Mouse (Mus musculus) midbrain, embryonic 15.5 days (tissue): ENCODE measurements around the gene Slc7a4. TPM values are rescaled to one million over a fixed set of nuclear protein-coding genes. Genes with fewer than 3 reads are reported as not detected.
"Not testable (repeated sequence)": the region's sequence is repeated elsewhere in the genome, so short reads cannot be mapped to it uniquely, and the experiment has no call there.

Experiments
- ATAC-seq: fragments of 200-750 bp; cut with Nextera tagmentation; replicated peaks from 2 replicates; pipeline ENCODE4 v1.8.0; 2017; ENCODE audit warnings: moderate TSS enrichment
- H3K27ac ChIP-seq: fragments of 300-500 bp; sonication (generic); 2 replicates; pipeline ENCODE4 v1.5.1; 2015; ENCODE audit warnings: mild to moderate bottlenecking, inconsistent platforms
- H3K27me3 ChIP-seq: fragments of 300-500 bp; sonication (generic); replicated peaks from 2 replicates; pipeline ENCODE4 v1.6.1; 2015; ENCODE audit warnings: inconsistent platforms
- H3K36me3 ChIP-seq: fragments of 300-500 bp; sonication (generic); replicated peaks from 2 replicates; pipeline ENCODE4 v1.6.1; 2015; ENCODE audit warnings: inconsistent platforms
- H3K4me1 ChIP-seq: fragments of 300-500 bp; sonication (generic); 2 replicates; pipeline ENCODE4 v1.6.1; 2015; ENCODE audit warnings: inconsistent platforms
- H3K4me2 ChIP-seq: fragments of 300-500 bp; sonication (generic); 2 replicates; pipeline ENCODE4 v1.6.1; 2015; ENCODE audit warnings: inconsistent platforms, mild to moderate bottlenecking, moderate library complexity
- H3K4me3 ChIP-seq: fragments of 300-500 bp; sonication (generic); 2 replicates; pipeline ENCODE4 v1.5.1; 2015; ENCODE audit warnings: mild to moderate bottlenecking, inconsistent platforms
- H3K9ac ChIP-seq: fragments of 300-500 bp; sonication (generic); 2 replicates; pipeline ENCODE4 v1.6.1; 2015; ENCODE audit warnings: mild to moderate bottlenecking, inconsistent platforms
- H3K9me3 ChIP-seq: fragments of 300-500 bp; sonication (generic); 2 replicates; pipeline ENCODE4 v1.6.1; 2016; ENCODE audit warnings: inconsistent platforms
- WGBS: fragments of 180-500 bp; shearing (Covaris S2); methylation state at CpG from one replicate; pipeline ENCODE4 v1.1.7; 2015; ENCODE audit warnings: mixed read lengths; 5-methylcytosine and 5-hydroxymethylcytosine counted together
- polyA plus RNA-seq: library from polyadenylated mRNA; unstranded; fragments of >200 nt; fragmentation: Nextera tagmentation; extraction: Ambion mirVana; gene quantifications from 2 replicates; pipeline ENCODE4 v1.2.1, GENCODE M21; 2015

The Slc7a4 gene
- polyA plus RNA-seq, 1 experiment from 2014 or later: 42.7 TPM

- Histone ChIP-seq H3K36me3 (no peaks in the 10 kb centered on the region), H3K4me2 (peak overlapping the region; percentile 12; the same call in 1 of the 2 replicates), H3K27me3 (peaks cover 16% of the 10 kb centered on the region), H3K9ac (no peak overlapping the region), H3K27ac (no peak overlapping the region), H3K9me3 (no peaks in the 10 kb centered on the region), H3K4me1 (peaks cover 34% of the 10 kb centered on the region), H3K4me3 (no peak overlapping the region)
- ATAC-seq: no peak
- WGBS: 68% methylated on average over 9 of the region's 9 CpGs
Measured at GRCm38 (mm10) chr16:17559396-17560027, 23.5 kb downstream of the Slc7a4 start.

DNA sequence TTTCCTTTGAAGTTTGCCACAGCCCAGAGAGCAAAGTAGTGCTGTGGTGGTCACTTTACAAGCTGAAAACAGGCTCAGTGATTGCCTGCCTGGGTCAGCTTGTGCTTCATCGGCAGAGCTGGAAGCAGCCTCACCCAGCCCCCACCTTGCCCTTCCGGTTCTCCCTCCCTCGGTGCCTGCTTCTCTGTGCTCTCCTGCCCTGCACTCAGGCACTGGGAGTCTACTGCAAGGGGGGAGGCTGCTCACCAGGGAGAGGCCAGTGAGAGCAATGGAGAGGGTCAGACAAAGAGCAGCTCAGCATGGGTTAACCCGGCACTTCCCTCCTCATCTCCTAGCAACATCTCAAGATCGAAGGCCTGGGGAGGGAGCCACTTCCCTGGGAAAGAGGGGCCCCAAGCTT lies 24.2 kb downstream of the Slc7a4 start:
- peak overlapping the region; percentile 12; the same call in 1 of the 2 replicates for H3K4me2 ChIP-seq

DNA sequence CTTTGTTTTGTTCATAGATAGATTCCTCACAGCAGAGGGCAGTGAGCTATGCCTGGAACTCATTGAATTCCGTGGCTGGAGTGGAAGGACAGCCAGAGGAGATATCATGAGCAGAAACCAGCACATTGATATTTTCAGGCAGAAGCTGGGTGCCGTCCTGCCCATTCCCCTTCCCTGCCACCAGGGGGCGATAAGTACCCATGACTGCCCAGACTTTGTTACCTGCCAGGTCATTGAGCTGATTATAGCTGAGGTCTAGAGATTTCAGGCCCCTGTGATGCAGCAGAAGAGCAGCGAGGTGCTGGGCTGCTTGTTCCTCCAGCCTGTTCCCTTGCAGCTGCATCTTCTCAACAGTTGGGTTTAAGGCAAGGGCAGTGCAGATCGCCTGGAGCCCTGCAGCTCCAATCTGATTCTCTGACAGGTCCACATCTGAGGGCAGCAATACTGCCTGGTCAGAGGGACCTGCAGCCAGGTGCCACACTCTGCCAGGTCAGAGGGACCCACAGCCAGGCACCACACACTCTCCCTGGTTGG lies 25.0 kb downstream of the Slc7a4 start:
- no peak overlapping the region for H3K27ac ChIP-seq
- no peak overlapping the region for H3K4me3 ChIP-seq
- peaks cover 44% of the 10 kb centered on the region for H3K4me1 ChIP-seq
- WGBS: 1% methylated on average over 5 of the region's 5 CpGs
- no peaks in the 10 kb centered on the region for H3K36me3 ChIP-seq
- ATAC-seq: peak; percentile 48
- H3K27me3 ChIP-seq: peaks cover 16% of the 10 kb centered on the region
- H3K4me2 ChIP-seq: 0 out of 2 replicates have a peak overlapping the region, but pooled peaks have one; percentile 4
- no peak overlapping the region for H3K9ac ChIP-seq
- H3K9me3 ChIP-seq: no peaks in the 10 kb centered on the region

More for the DNA sequence above, 24.2 kb downstream of the Slc7a4 start:
- no peak for ATAC-seq
- Histone ChIP-seq H3K4me3 (no peak overlapping the region), H3K9ac (no peak overlapping the region), H3K9me3 (no peaks in the 10 kb centered on the region), H3K27ac (no peak overlapping the region), H3K4me1 (peaks cover 41% of the 10 kb centered on the region), H3K27me3 (peaks cover 16% of the 10 kb centered on the region), H3K36me3 (no peaks in the 10 kb centered on the region)
- 1% methylated on average over 5 of the region's 5 CpGs for whole genome bisulfite sequencing

DNA sequence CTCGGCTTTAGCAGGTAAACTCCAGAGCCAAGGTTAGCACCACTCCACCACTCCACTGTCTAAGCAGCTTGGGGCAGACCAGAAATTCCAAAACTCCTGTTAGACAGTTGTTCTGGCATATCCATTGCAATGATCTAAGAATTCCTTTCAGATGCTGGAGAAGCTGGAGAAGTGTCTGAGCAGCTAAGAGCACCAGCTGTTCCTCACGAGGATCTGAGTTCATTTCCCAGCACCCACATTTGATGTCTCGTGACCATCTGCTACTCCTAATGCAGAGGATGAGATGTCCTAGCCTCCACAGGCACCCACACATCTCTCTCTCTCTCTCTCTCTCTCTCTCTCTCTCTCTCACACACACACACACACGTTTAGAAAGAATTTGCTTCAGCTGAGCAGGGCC lies 26.1 kb downstream of the Slc7a4 start:
- 64% methylated on average over 4 of the region's 4 CpGs for WGBS
- peaks cover 16% of the 10 kb centered on the region for H3K27me3 ChIP-seq
- H3K9me3 ChIP-seq: no peaks in the 10 kb centered on the region
- H3K4me3 ChIP-seq: no peak overlapping the region
- no peak overlapping the region for H3K4me2 ChIP-seq
- ATAC-seq: no peak
- no peak overlapping the region for H3K9ac ChIP-seq
- peaks cover 41% of the 10 kb centered on the region for H3K4me1 ChIP-seq
- no peaks in the 10 kb centered on the region for H3K36me3 ChIP-seq
- H3K27ac ChIP-seq: no peak overlapping the region

DNA sequence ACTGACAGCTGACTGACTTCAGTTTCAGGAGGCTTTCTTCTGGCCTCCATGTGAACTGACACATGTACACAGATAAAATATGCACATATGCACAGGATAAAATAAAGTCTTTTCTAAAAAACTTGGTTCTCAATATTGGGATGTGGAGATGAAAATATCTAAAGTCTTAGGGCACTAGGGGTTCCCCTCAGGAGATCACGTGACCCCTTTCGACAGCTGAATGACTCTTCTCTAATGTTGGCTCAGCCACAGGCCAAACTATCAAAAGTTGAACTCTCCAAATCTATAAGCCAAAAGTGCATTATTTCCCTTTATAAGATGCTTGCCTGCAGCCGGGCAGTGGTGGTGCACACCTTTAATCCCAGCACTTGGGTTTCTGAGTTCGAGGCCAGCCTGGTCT lies 26.8 kb downstream of the Slc7a4 start:
- Histone ChIP-seq H3K27ac (no peak overlapping the region), H3K9me3 (no peaks in the 10 kb centered on the region), H3K27me3 (peaks cover 10% of the 10 kb centered on the region; the same call in 1 of the 2 replicates), H3K4me1 (peaks cover 33% of the 10 kb centered on the region), H3K4me3 (no peak overlapping the region), H3K9ac (no peak overlapping the region), H3K4me2 (no peak overlapping the region), H3K36me3 (no peaks in the 10 kb centered on the region)
- 80% methylated on average over 4 of the region's 4 CpGs for WGBS
- ATAC-seq: no peak

DNA sequence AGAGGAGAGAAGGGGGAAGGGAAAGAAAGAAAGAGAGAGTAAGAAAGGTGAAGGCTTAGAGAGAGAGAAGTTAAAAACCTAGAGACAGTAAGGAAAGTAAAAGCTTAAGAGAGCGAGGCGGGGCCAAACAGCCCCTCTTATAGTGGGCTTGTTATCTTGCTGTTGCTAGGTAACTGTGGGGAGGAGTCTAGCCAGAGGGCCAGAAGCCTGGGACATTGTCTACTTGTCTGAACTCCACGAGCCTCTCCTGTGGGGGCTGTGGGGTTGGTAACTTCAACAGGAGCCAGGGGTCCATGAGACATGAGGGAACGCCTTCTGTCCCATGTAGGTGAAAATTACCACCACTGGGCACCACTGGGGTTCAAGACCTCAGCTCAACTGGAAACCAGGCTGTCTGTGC lies 28.3 kb downstream of the Slc7a4 start:
- not testable (repeated sequence) for ATAC-seq, H3K36me3 ChIP-seq, H3K27me3 ChIP-seq, H3K27ac ChIP-seq, H3K4me2 ChIP-seq, H3K9me3 ChIP-seq, H3K9ac ChIP-seq, H3K4me3 ChIP-seq
- 7% methylated on average over 4 of the region's 4 CpGs for WGBS
- peaks cover 27% of the 10 kb centered on the region for H3K4me1 ChIP-seq

DNA sequence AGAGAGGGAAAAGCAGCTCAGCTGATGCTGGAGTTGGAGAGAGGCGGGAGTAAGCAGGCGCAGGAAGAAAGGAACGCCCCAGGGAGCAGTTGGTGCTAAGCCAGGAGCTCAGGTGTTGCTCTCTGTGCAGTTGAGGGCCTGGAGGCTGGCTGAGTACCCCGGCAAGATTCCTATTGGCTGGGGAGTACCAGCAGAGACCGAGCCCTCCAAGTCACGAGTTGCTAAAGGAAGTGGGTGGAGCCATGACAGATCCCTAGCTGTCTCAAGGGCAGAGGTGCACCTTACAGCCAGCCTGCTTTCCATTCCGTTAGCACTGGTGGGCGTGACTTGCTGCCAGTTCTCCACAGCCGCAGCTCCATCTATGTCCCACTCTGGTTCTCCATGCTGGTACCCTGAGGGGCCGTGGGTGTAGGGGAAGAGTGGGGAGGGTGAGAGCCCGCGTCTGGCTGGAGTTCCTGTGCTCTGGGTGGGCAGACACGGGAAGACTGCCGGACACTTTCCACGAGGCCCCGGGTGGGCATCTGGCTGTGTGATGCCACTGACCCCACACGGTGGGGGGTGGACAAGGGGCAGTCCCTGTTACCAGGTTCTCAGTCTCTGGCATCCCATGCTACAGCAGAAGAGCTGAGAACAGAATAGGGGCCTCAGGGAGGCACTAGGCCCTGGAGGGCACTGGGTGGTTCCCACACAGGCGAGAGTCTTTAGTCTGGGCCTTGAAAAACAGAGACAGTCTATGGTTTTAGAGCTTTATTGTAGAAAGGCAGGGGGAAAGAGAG lies 28.9 kb downstream of the Slc7a4 start:
- Histone ChIP-seq H3K36me3 (no peaks in the 10 kb centered on the region), H3K4me1 (peaks cover 26% of the 10 kb centered on the region), H3K4me2 (peak overlapping the region; percentile 40), H3K27me3 (no peaks in the 10 kb centered on the region), H3K4me3 (peak overlapping the region; percentile 23), H3K27ac (no peak overlapping the region), H3K9me3 (no peaks in the 10 kb centered on the region), H3K9ac (peak overlapping the region; percentile 20; the same call in 1 of the 2 replicates)
- ATAC-seq: peak; percentile 80
- 2% methylated on average over 18 of the region's 18 CpGs for WGBS

DNA sequence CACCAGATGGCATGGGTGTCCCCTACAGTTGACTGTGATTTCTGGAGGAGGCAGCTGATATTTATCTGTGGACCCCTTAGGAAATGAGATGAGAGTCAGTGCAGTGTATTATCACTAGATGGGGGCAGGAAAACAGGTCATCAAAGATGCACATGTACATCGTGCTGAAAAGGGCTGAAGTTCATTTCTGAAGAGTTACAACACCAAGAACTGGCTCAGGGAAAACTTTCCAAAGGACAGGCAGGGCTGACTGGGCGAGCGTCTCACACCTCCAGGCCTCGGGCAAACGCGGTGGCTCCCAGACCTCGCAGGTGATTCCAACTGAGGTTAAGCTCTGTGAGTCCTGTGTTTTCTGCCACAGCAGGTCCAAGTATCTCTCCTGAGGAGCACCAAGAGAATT lies 30.2 kb downstream of the Slc7a4 start:
- Histone ChIP-seq H3K4me3 (no peak overlapping the region), H3K9ac (no peak overlapping the region), H3K4me2 (no peak overlapping the region), H3K4me1 (peaks cover 15% of the 10 kb centered on the region), H3K9me3 (no peaks in the 10 kb centered on the region), H3K27ac (no peak overlapping the region), H3K36me3 (no peaks in the 10 kb centered on the region), H3K27me3 (no peaks in the 10 kb centered on the region)
- no peak for ATAC-seq
- 87% methylated on average over 7 of the region's 7 CpGs for WGBS

GRCm38 (mm10) chr16:17542632-17543031 lies 40.4 kb downstream of the Slc7a4 start:
- H3K27ac ChIP-seq: no peak overlapping the region
- H3K4me3 ChIP-seq: no peak overlapping the region
- H3K27me3 ChIP-seq: peaks cover 9% of the 10 kb centered on the region
- H3K9ac ChIP-seq: no peak overlapping the region
- no peak for ATAC-seq
- no peak overlapping the region for H3K4me2 ChIP-seq
- no peaks in the 10 kb centered on the region for H3K36me3 ChIP-seq
- 85% methylated on average over 2 of the region's 2 CpGs for WGBS
- no peaks in the 10 kb centered on the region for H3K4me1 ChIP-seq
- H3K9me3 ChIP-seq: no peaks in the 10 kb centered on the region

DNA sequence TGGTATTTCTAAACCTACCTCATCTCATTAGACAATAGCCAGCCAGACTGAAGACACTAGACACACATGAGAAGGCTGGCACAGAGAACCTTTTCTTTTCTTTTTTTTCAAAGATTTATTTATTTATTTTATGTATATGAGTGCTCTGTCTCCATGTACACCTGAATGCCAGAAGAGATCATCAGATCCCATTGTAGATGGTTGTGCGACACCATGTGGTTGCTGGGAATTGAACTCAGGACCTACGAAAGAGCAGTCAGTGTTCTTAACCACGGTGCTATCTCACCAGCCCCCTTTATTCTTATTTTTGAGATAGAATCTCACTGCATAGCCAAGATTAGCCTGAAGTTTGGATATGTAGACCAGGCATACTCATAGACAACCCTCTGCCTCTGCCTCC lies 46.4 kb downstream of the Slc7a4 start:
- H3K9ac ChIP-seq: no peak overlapping the region
- no peaks in the 10 kb centered on the region for H3K9me3 ChIP-seq
- H3K27me3 ChIP-seq: peaks cover 5% of the 10 kb centered on the region; the same call in 1 of the 2 replicates
- no peak overlapping the region for H3K4me2 ChIP-seq
- H3K4me1 ChIP-seq: peaks cover 7% of the 10 kb centered on the region
- H3K4me3 ChIP-seq: no peak overlapping the region
- WGBS: 90% methylated on average over 3 of the region's 3 CpGs
- H3K27ac ChIP-seq: no peak overlapping the region
- ATAC-seq: no peak
- no peaks in the 10 kb centered on the region for H3K36me3 ChIP-seq

- no peak overlapping the region for H3K4me2 ChIP-seq
- no peak overlapping the region for H3K4me3 ChIP-seq
Measured at GRCm38 (mm10) chr16:17532676-17533329, 50.2 kb downstream of the Slc7a4 start.

DNA sequence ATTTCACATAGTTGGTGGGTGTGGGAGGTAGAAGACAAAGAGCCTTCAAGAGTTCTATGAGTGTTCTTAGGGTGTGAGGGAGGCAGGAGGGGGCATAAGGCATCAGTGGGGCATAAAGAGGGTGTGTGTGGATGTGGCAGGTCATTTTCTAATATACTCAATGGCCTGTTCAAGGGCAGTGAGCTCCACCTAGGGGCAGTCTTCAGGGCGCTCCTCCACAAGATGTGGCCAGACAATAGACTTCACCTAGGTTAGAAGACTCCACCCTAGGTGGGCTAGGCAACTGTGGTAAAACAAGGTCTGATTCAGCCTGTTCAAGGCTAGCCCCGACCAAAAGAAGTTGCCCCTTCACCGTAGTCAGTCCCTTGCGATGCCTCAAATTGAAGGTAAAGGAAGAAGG lies 50.7 kb downstream of the Slc7a4 start:
- Histone ChIP-seq H3K4me2 (peak overlapping the region; percentile 92; the same call in 1 of the 2 replicates), H3K4me3 (no peak overlapping the region), H3K4me1 (peaks cover 22% of the 10 kb centered on the region), H3K9me3 (no peaks in the 10 kb centered on the region), H3K9ac (no peak overlapping the region), H3K27ac (no peak overlapping the region), H3K27me3 (no peaks in the 10 kb centered on the region), H3K36me3 (peaks cover 6% of the 10 kb centered on the region; the same call in 1 of the 2 replicates)
- no peak for ATAC-seq
- WGBS: 63% methylated on average over 4 of the region's 4 CpGs

More at GRCm38 (mm10) chr16:17532676-17533329, 50.2 kb downstream of the Slc7a4 start:
- no peak for ATAC-seq
- no peaks in the 10 kb centered on the region for H3K9me3 ChIP-seq
- H3K36me3 ChIP-seq: 0 out of 2 replicates have a peak, but pooled peaks cover 2% of the 10 kb centered on the region
- WGBS: 71% methylated on average over 14 of the region's 14 CpGs
- no peak overlapping the region for H3K27ac ChIP-seq
- peaks cover 22% of the 10 kb centered on the region for H3K4me1 ChIP-seq
- H3K9ac ChIP-seq: no peak overlapping the region
- H3K27me3 ChIP-seq: no peaks in the 10 kb centered on the region
